Mouse (Mus musculus) gastrocnemius, postnatal 4 days (tissue): ENCODE data around the gene Adamts10. TPM values are rescaled to one million over a fixed set of nuclear protein-coding genes. Genes with fewer than 3 reads are reported as not detected.

Source experiments
- DNase-seq, 2 experiments: peaks; one replicate each; pipeline ENCODE4 v3.0.0; 2021 to 2022; ENCODE audit warnings: low spot score in 2 of 2, mixed read lengths in 2 of 2
- long read RNA-seq, 2 experiments: library from polyadenylated mRNA; stranded (forward); transcript quantifications; one replicate each; pipeline ENCODE4 v2.0.0; 2021
- total RNA-seq, 2 experiments: library from RNA; stranded (reverse); gene quantifications; 2 replicates each; pipeline ENCODE4 v1.2.3; 2021

Adamts10 gene
- 10 to 100 TPM; 42.1 to 57.6 TPM for total RNA-seq
- long read RNA-seq, experiment 1, full-length matches to known transcripts: 9 of 41 reads
- long read RNA-seq, experiment 1, partial matches to known transcripts: 12 of 41 reads
- long read RNA-seq, experiment 1, other reads (novel, unspliced or antisense): 20 of 41 reads
- long read RNA-seq, experiment 2, full-length matches to known transcripts: 26 of 79 reads
- long read RNA-seq, experiment 2, partial matches to known transcripts: 14 of 79 reads
- long read RNA-seq, experiment 2, other reads (novel, unspliced or antisense): 39 of 79 reads

DNA sequence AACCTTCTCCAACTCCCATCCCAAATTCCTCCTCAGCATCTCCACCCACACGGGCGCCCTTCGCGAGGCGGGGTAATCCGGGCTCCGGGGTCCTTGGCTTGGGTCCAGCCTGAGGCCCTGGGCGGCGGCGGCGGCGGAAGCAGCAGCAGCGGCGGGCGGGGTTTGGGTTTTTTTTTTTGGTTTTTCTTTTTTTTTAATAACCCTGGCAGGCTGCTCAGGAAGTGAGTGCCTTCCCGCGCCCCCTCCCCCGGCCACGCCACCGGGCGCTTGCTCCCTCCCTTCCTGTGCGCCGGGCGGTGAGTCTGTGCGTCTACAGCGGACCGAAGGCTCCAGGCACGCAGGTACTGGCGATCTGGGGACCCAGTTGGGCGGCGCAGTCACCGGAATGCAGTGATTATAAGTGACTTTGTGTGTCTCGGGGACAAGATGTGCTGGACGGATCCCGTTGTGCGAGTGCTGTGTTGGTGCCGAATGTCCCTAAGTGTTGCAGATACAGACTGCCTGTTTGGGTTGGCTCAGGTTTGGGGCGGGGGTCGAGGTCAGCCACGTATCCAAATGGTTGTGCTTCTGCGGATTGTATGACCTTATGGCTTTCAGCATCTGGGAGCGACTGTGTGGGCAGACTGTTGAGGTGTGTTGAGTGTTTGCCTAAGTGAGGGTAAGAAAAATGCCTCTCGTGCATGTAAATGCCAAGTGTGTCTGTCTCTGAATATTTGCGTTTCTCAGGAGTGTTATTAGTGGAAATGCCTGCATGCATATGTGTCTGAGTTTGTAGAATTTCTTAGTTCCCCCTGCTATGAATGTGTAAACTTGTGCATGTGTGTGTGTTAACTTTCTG, at the start of gene Adamts10:
TSS of gene Adamts10 (plus strand) at position 287 of the 838 bp plus-strand sequence.
- DNase-seq: peak; percentile 70 to 86

GRCm38 (mm10) chr17:33484020-33484419, 40.0 kb upstream of the Adamts10 start:
- DNase-seq: no peak

DNA sequence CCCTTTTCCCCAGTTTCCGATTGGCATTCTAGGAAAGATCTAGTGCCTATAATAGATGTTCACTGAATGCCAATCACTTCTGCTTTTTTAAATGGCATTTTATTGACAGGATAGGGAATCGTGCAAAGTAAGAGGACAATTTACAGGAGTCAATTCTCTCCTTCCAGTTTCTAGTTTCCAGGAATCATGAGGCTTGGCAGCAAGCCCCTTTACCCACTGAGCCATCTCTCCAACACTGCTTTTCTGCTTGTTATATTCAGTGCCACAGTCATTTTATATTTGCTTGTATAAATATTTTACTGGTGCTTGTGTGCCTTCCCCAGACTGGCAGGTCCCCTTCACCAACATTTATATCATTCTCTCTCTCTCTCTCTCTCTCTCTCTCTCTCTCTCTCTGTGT, 36.8 kb upstream of the Adamts10 start:
- DNase-seq: no peak

- no peak for DNase-seq
Observed at GRCm38 (mm10) chr17:33487652-33488051, 36.4 kb upstream of the Adamts10 start.

DNA sequence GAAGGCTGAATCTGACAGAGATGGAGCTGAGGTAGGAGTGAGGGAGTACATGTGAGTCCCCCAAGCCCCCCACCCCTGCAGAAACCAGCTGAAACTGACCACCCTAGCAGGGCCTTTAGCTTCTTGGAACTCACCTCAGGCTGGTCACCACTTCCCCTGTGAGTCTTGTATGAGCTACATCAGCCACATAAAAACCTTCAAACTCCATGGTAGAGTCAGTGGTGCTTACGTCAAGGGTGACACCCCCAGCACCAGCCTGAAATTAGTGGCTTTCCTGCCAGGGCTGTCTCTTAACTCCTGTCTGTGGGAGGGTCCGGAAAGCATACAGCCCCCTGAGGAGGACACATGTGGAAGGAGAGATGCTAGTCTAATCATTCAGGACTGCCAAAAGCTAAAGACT, 32.6 kb upstream of the Adamts10 start:
- no peak for DNase-seq

- peak in 1 of 2 experiments; percentile 32 for DNase-seq
Observed at GRCm38 (mm10) chr17:33493065-33493464, 30.9 kb upstream of the Adamts10 start.

GRCm38 (mm10) chr17:33494586-33494985, 29.4 kb upstream of the Adamts10 start:
- no peak for DNase-seq

DNA sequence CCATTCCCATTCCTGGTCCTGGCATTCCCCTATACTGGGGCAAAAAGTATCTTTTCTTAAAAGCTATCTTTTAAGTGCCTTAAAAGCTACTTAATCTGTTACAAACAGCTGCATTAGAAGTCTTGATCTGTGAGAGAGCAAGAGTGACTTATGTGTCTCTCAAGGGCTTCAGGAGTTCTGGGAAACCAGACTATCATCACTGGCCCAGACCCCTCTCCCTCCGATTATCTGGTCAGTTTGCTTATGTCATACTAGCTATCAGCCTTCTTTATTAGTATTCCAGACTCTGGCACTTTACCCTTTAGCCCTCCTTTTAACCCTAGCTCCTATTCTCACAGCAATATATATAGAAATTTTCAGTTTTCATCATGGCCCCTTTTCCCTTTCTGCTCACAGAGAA, 25.1 kb upstream of the Adamts10 start:
- no peak for DNase-seq

DNA sequence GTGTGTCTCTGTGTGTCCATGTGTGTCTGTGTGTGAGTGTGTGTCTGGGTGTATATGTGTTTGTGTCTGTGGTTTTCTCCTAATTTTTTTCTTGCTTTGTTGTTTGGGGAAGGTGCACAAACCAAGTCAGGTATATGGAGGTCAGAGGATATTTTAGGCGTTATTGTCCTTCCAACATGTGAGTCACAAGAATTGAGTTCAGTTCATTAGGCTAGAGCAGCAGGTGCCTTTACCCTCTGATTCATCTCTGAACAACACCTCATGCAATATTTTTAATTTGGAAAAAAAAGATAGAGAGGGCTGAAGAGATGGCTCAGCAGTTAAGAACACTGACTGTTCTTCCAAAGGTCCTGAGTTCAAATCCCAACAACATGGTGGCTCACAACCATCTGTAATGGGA, 15.6 kb upstream of the Adamts10 start:
- DNase-seq: no peak

GRCm38 (mm10) chr17:33510172-33510571, 13.8 kb upstream of the Adamts10 start:
- no peak for DNase-seq

- no peak for DNase-seq
Observed at GRCm38 (mm10) chr17:33512441-33513415, 11.3 kb upstream of the Adamts10 start.

- DNase-seq: no peak
Observed at GRCm38 (mm10) chr17:33513874-33514273, 10.1 kb upstream of the Adamts10 start.

DNA sequence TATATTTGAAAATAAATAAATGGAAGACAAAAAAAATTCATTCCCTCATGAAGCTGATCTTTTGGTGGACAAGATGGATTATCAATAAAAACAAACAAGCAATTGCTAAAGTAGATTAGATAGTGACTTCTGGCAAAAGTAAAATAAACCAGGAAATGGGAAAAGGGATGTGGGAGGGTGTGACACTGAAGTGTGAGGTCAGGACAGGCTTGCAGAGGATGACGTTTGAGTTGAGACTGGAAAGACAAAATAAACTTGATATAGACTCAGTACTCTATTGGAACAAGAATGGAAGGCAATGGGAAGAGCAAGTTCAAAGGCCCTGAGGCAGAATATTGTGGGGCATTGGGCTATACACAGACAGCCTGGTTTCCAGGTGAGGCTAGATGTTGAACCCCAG, 3.6 kb upstream of the Adamts10 start:
- DNase-seq: no peak

DNA sequence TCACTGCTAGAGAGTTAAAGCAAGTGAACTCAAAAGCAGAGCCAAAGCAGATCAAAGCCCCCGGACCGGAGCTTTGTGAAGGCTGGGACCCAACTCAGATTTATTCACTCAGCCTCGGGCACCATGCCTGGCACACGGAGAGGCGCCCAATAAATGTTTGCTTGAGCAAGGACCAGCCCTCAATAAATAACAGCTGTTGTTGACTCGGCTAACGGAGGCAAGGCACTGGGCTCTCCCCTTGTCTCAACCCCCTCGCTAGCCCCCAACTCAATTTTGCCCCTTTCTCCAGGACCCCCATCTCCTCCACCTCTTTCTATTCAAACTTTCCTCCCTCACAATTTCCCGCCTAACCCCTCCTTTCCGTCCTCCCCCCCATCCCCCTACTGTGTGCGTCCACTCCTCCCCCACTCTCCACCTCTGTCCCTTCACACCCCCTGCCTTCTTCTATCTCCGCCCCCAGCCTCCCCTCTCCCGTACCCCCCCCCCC, 530 bp upstream of the Adamts10 start:
- no peak for DNase-seq

DNA sequence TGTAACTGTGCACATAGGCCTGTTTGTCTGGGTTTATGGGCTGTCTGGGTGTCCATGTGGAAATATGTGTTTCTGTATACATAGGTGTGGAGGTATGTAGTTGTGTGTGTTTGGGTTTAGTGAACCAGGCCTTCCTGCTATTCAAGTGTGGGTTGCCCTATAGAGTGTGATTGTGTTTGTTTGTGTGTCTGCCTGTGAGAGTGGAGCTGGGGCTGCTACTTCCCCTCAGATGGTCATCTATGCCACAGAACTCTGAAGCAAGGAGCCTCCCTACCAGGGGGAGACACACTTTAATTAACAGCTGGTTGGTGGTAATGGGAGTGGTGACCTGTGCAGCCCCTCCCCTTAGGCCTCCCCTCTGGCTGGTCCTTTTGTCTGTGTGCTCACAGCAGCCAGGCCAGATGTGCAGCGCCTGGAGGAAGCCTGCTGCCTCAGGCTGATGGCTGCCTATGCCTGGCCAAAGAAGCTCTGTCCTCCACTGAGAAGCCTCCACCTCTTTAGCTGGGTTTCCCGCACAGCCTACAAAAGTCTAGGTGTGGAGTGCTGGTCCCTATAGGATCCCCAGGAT, 886 bp downstream of the Adamts10 start:
- DNase-seq: peak in 1 of 2 experiments; percentile 31

GRCm38 (mm10) chr17:33526506-33526905, 2.5 kb downstream of the Adamts10 start:
- DNase-seq: no peak

DNA sequence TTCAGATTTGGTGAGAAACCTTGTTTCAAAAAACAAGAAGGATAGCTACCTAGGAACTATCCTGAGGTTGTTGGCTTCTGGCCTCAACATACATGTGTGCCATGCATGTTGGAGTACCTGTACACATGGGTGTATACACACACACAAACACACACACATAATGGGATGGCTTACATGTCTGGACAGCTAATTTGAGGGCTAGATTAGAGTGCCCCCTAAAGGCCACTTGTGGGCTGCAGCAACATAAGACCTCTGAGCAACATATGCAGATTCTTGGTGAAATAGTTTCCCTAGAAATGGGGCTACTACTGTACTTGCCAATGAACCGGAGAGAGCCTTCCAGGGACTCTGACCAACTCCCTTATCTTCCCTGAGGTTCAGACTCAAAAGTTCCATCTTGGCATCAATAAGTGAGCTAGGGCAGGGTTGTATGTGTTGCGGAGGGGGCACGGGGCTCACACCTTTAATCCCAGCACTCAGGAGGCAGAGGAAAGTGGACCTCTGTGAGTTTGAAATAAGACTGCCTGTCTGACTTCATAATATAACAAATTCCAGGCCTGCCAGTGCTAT, 15.2 kb downstream of the Adamts10 start:
- DNase-seq: no peak

DNA sequence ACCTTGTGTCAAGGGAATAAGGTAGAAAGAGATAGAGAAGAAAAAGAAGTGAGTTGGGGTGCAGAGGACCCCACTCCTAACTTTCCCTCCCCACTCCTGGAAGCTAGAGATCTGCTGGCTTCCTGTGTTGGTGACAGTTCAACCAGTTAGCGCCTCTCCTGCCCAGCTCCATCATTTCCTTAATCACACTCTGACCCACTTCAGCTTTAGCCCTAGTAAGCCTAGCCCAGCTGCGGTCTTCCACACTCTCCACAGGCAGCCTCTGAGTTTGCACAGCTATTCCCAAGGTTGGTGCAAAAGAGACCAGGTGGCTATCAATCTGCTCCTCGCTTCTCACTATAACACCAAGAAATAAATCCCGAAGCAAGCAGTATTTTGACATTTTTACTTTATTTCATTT, 15.9 kb downstream of the Adamts10 start:
- no peak for DNase-seq

GRCm38 (mm10) chr17:33549212-33549611, 25.2 kb downstream of the Adamts10 start:
- no peak for DNase-seq

GRCm38 (mm10) chr17:33550388-33550787, 26.4 kb downstream of the Adamts10 start:
- DNase-seq: no peak
